Mouse (Mus musculus): Measurements from ENCODE around the gene Stxbp5l.
"Not testable (repeated sequence)": the region's sequence is repeated elsewhere in the genome, so short reads cannot be mapped to it uniquely, and the experiment has no call there.

The Stxbp5l gene

DNA sequence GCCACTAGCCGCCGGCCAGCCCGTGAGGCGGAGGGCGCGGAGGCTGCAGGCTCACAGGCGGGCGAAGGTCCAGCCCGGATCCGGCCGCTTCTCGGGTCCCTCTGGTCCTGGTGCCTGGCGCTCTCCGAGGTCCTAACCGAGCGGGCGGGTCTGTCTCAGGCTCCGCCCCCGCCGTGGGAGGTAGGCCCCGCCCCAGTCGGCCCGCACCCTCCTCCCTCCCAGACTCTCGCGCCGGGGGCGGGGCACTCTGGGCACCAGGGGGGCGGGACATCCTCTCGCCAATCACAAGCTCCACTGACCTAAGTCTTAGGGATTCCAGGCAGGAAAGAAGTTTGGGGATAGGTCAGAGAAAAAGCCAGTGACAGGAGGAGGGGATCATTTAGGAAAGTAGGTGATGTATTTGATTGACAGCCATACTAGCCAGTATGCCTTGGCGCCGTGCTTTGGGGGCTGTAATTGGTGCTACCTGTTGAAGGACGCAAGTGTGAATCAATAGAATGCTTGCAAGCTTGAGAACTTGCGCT is at the start of gene Stxbp5l:
TSS of gene Stxbp5l (minus strand) at position 142 of the 524 bp plus-strand sequence.
- DNase-seq (ENCODE audit: low spot score) = peak; percentile 77

DNA sequence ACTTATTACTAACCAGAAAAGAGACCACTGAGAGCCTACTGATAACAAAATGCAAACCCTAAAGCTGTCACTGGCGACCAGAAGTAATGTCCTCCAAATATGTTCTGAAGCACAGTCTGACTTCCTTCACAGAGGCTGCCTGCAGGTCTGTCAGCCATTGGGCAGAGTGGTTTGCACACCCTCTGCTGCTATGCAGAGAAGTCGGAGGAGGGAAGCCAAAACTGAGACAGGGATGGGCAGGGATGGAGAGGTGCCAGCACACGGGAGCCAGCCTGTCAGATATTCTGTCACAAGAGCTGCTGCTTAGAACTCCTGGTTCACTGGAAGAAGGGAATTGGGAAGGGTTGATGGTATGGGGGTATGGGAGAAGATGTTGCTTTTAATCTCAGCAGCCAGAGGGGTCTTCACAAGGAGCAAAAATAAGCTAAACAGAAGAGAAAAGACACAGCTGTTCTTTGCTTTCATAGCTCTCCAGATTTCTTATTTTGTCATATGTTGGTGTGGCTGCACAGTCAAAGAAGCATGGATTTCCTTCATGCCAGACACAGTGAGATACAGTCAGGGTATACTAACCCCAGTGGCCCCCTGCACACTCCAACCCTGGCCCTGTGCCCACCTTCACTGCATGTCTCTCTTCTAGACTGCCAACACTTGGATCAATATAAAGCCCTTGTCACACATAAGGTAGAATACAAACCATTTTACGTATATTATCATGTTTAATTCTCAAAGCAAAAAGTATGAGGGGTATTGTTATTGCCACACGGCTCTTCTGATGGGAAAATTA is 48.8 kb upstream of the Stxbp5l start:
- DNase-seq (ENCODE audit: low spot score) = no peak

DNA sequence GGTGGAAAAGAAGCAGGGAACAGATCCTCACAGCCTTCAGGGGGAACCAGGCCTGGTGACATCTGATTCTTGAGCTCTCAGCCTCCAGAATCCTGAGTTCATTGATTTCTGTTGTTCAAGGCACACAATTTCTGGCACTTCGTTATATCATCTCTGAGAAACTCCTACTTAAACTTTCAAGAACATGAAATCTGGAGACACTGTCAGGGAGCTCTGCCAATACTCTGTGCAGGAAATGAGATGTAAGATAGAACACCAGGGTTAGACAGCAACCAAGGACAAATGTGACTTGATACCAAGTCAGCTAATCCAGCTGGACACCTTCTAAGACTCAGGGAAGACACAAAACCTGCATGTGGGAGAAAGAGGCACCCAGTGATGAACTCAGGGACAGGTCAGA is 40.7 kb upstream of the Stxbp5l start:
- no peak for DNase-seq (ENCODE audit: low spot score)

DNA sequence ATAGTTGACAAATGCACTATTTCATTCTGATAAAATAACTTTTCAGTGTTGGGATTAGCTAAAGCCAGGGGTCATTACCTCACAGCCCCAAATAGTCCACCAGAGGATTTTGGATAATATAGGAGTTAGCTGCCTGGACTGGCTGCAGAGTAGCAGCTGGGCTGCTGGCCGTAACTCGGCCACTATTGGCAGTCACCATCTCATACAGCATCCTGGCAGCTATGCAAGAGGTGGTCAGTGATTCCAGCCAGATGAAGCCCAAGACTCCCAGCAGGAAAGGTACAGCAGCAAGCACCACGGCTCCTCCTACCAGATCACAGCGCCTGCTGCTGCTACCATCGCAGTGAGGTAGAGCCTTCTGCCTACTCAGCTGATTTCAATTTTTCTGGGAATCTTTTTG is 38.1 kb upstream of the Stxbp5l start:
- DNase-seq (ENCODE audit: low spot score) = no peak

DNA sequence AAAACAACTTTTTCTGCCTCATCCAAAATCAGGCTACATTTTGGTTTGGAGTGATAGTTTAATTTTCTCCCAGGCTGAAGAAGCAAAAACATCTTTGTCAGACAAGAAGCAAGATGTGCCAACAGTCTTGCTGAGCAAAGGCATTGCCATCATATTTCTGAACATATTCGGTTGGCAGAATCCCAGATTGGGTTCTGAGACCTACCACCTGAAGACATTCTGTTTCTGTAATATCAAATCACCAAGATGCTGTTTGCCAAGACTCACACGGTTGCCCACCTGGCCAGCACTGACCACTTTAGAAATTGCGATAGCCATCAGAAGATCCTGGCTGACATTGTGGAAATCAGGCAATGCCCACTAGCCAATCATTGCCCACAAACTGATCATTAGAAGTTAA is 37.1 kb upstream of the Stxbp5l start:
- DNase-seq (ENCODE audit: low spot score) = no peak

DNA sequence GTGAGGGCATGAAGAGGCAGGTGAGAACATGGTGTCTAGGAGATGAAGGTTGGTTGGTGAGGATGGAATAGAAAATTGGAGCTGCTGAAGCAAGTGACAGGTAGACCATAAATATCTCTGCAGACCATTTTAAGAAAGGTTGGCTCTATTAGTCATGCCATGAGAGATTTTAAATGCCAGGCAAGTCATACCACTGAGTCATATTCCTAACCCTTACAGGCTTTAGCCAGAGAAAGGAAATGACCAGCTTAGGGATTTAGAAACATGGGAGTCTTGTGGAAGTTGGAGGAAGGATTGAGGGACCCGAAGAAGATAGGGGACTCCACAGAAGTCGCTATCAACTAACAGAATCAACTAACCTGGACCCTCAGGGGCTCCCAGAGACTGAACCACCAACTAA is 35.8 kb upstream of the Stxbp5l start:
- no peak for DNase-seq (ENCODE audit: low spot score)

DNA sequence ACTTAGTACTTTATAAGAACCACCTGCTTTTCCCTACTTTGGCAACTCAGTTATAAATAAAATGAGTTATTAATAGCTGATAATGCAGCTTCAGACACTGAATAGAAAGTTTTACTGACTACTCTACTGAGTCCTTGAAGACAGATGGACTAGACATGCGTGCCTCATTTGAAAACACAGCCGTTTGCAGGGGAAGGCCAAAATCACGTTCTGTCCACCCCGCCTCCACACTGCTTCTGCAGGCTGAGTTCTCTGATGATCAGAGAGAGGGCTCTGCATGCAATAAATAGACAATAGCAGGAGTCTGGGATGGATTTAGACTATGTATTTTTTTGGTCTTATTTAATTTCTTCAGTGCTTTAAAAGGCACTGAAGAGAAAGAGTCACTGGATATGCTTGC is 20.8 kb upstream of the Stxbp5l start:
- no peak for DNase-seq (ENCODE audit: low spot score)

DNA sequence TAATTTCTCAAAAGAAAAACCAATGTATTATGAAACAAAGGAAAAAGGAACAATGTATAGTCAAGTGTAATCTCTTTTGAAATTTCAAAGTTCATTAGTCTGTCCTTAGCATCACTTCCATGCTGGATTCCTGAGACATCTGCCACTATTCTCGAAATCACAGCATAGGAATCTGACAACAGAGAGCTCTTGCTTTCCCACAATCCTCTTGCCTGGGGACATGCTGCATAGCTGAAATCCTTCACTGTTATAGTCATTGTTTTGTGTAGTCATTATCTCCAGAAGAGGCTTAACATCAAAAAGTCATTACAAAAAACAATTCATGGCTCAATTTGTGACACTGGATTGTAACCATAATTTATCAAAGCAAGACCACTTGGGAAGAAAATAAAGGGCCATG is 20.2 kb upstream of the Stxbp5l start:
- no peak for DNase-seq (ENCODE audit: low spot score)

DNA sequence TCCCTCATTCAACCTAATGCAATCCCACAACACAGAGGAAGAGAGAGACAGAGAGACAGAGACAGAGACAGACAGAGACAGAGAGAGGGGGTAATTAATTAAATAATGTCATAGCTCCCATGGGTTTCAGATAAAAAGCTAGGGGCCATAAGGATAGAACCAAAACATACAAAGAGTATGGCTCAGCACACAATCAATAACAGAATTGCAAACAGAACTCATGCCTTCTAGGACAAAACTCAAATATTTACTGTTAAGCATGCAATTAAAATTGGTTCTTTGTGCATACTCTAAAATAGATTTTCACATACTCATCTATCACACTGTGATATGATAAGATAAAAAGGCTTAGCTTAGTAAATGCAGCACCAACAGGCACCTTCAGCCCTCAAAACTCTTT is 5.2 kb upstream of the Stxbp5l start:
- DNase-seq (ENCODE audit: low spot score) = no peak

DNA sequence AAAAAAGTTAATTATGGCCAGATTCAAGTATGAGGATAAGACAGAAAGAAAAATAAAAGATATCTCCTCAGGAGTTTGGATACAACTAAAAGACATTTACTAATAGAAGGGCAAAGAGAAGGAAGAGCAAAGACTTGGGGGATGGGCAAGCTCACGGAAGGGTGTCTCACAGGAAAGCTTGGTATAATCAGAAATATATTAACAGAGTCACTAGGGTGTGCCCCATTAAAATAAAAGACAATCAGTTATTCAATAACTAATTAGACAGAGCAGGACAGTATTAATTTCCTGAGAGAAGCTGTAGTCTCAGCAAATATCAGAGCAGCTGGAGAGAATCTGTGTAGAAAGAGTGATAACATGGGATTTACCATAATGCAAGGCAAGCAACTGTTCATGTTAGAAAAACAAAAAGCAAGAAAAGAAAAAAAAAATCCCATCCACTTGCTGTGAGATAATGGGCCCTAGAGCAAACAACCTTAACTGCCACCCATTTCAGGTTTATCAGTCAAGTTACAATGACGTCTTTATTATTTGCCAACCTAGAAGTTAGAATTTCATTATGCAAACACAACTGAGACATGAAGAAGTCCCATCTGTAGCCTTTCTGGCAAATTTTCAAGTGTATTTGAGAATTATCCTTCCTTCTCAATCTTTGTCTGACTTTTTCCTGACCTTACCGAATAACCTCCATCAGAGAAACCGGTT is 4.6 kb upstream of the Stxbp5l start:
- DNase-seq (ENCODE audit: low spot score) = no peak

DNA sequence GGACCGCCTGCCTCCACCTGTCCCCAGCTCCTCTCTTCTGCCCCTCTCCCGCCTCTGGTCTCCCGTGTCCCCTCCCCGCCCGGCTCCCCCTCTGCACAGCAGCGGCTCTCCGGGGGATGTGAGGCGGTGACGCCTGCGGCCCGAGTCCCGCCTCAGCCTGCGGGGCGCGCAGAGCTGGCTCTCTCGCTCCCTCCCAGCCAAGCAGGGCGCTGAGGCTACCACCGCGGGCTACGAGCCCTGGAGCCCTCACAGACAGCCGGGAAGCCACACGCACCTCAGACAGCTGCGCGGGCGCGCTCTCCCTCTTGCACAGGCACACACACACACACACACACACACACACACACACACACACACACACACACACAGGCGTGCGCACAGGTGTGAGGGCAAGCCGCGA is 393 bp downstream of the Stxbp5l start:
- DNase-seq (ENCODE audit: low spot score) = peak; percentile 1

DNA sequence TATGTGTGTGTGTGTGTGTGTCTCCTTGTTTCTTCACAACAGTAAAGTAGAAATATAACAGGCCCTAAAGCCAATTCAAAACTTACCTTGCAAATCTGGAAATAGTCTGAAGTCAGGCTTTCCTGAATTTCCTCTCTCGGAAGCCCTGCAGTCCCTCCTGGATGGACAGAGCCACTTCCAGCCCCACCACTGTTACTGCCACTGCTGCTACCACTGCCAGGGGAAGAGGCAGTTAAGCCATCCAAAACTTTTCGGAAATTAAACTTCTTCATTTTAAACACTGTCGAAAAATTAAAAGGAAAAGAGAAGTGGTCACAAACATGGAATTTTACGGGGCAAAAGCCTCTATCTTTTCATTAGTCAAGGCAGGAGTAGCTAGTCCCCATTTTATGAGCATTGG is 1.3 kb downstream of the Stxbp5l start:
- no peak for DNase-seq (ENCODE audit: low spot score)

DNA sequence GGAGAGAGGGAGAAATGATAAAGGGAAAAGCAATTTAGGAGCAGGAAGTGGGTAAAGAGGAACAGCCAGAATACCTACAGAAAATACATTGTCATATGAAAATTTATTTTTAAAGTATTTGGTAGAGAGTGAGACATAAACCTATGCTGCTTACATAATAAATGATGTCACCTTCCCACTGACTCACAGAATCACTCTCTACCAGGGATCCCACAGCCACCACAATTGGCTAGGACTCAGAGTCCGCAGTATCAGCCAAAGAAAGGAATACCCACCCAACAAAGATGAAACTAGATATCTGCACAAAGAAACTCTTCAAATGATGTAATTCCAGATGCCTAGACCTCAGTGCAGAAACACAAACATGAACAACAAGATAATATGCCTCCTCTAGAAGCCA is 12.0 kb downstream of the Stxbp5l start:
- DNase-seq (ENCODE audit: low spot score) = no peak

DNA sequence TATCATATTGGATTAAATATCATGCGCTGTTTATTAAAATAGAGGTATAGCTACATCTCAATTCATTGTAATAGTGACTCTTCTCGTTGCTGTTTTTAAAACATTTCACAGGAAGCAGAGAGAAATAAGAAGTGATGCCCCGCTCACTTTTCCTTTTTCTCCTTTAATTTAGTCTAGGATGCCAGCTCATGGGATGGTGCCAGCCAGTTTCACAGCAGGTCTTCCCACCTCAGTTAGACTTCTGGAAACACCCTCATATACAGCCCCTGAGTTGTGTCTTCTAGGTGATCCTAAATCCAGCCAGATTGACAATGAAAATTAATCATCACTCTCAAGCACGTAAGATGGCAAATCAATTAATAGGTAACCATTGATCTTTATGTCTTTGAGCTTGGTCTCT is 17.3 kb downstream of the Stxbp5l start:
- DNase-seq (ENCODE audit: low spot score) = no peak

DNA sequence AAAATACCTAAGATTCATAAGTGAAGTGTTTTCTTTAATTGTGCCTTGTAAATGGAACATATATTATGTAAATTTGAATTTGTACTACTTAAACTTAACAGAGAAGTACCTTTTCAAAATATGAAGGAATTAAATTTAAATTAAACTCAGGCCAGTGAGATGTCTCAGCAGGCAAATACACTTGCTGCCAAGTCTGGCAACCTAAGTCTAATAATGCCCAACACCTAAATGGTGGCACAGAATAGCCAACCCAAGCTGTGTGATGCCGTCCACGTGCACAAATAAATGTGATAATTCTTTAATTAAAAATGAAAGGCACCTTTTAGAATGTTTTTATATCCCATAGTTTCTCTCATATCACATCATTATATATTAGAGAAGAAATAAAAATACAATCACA is 20.8 kb downstream of the Stxbp5l start:
- no peak for DNase-seq (ENCODE audit: low spot score)

DNA sequence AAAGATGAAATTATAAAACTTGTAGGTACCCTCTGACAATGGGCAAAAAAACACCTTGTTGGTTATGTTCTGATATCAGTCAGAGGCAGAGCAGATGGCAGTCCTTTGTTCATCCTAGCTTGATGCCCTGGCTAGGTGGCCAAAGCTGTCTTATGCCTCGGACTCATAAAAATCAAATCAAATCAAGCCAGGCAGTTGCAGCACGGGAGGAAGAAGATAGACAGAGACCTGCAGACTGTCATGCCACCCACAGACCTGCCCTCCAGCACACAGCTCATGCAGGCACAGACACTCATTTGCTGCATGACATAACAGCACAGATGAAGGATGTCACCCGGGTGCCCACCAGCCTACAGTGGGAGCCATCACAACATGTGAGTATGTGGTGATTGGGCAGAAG is 29.1 kb downstream of the Stxbp5l start:
- no peak for DNase-seq (ENCODE audit: low spot score)

DNA sequence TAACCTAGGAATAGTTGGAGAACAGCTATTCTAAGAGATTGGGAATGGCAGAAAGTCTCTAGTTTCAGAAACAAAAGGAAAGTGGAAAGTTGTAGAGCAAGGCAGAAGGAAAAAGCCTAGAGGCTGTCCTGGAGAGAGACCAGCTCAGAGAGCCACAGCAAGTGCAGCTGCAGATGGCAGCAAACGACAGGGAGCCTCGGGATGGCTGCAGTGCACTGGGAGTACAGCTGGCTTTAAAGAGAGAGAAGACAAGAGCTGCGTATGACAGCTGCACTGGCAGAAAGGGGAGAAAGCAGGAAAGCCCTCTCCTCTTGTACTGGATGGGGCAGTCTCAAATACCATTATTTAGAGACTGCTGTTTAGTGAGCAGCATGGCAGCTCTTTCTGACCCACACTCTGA is 37.7 kb downstream of the Stxbp5l start:
- no peak for DNase-seq (ENCODE audit: low spot score)

DNA sequence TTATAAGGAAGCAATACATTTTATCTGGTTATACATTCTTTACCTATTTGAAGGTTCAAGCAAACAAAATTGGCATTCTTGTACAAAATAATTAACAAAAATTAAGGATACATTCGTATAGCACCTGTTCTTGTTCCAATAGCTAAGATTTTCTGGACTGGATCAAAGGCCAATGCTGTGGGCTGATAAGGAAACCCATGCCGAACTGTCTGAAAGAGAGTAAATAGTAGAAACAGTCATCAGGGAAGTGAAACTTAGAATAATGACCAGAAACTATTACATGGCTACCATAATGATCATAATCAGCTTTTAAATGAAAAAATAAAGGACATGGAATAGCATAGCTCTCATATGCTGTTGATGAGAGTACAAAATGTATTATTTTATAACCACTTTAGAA is 39.8 kb downstream of the Stxbp5l start:
- no peak for DNase-seq (ENCODE audit: low spot score)

DNA sequence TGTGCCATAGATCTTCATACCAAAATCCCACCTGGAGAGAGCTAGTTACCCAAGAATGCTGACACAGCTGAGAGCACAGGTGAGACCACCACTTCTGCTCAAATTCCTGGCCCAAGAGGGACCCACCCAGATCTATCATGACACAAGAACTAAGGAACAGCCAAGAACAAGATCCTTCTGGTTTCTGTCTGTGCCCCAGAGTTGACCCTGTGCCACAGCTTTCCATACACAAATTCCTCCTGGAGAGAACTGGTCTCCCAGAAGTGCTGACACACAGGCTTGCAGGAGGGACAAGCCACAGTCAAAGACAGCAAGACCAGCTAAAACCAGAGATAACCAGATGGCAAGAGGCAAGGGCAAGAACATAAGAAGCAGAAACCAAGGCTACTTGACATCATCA is 43.3 kb downstream of the Stxbp5l start:
- not testable (repeated sequence) for DNase-seq (ENCODE audit: low spot score)

DNA sequence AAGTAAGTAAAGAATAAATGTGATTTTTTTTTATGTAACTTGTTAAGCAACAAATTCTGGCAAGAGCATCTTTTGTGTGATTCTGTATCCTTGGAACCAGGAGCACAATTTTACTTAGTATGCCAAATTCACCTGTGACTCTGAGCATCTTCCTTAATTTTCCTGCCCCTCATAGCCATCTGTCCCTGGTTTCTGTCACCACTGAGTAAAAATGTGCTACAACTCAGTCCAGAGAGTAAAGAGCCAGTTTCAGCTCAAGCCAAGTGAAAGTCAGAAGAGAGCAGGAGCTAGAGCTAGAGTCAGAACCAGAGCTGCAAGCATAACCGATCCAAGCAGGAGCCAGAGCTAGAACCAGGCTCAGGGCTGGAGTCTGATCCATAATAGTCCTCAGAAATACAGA is 46.6 kb downstream of the Stxbp5l start:
- no peak for DNase-seq (ENCODE audit: low spot score)

DNA sequence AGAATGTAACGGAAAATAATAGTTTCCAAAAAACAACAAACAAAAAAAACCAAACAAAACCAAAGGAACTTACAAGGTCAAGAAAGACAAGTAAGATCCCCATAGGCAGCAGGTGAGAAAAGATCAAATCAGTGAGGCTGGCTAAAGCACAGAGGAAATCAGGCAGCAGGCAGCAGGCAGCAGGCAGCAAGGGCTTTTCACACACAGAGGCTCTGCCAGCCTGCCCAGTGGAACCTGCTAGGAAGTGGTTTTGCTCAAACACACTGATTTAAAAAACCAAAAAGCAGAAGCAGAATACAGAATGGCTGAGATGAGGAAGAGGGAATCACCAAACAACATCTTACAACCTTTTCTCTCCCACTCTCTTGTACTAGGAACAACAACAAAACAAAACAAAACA is 47.2 kb downstream of the Stxbp5l start:
- no peak for DNase-seq (ENCODE audit: low spot score)

DNA sequence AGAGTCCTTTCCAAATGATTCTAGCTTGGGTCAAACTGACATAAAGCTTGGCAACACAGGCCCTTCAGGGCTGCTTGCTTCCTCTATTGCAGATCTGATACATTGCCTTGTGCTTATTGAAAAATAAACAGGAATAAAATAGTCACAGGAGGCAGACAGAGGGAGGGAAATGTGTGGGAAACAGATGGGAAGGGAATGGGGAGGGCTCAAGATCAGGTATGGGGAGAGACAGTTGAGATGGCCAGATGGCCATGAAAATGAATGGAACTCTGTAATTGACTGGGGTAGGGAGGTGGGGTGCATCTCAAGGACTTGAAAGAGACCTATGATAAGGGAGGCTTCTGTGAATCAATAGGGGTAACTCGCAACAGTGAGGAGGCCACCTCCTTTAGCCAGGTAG is 80.3 kb downstream of the Stxbp5l start:
- no peak for DNase-seq (ENCODE audit: low spot score)

DNA sequence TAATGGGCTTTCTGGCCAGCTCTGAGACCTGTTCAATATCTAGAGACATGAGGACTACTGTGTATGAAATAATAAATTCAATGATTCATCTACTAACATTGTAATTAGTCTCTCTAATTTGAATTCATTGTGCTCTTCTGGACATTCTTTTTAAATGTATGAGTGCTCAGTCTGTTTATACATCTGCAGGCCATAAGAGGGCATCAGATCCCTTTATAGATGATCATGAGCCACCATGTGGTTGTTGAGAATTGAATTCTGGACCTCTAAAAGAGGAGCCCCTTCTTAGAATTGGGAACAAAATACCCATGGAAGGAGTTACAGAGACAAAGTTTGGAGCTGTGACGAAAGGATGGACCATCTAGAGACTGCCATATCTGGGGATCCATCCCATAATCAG is 92.2 kb downstream of the Stxbp5l start:
- no peak for DNase-seq (ENCODE audit: low spot score)

DNA sequence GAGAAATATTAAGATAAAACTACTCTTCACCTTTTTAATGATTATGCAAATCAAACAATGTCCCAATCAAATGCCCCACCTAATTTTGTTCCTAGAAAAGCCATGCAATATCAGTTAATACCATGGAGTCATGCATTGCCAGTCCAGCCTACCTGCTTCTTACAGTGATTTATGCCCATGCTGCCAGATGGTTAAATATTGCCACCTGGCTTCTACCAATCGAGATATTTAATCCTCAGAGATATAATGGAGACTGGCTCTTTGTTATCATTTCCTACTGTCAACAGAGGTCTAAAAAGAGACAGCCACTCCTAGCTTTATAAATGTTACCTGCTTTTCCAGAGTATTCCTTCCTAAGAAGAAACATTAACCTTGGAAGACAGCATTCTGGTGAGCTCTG is 104.6 kb downstream of the Stxbp5l start:
- DNase-seq (ENCODE audit: low spot score) = no peak
